Mouse (Mus musculus): ENCODE measurements around the gene Slc4a3.

DNA sequence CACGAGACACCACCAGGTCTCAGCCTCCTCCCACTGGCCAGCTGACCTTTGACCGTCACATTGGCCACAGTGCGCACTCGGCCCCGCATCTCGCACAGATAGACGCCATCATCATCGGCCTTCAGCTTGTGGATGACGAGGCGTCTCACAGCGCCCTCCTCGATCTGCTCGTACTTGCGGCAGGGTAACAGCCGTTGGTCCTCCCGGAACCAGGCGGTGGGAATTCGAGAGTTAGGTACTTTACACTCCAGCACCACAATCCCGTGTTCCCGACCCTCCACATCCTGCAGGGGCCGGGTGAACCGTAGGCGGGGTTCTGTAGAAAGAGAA is 42.5 kb upstream of the Slc4a3 start:
- TF ChIP-seq GATA1 (IDR thresholded peaks at IDR 0.05; ENCODE audit: borderline replicate concordance, low read length) (no peak), FLI1 (IDR thresholded peaks at IDR 0.05; ENCODE audit: low read length) (no peak)
